ENCODE assay signal across 8 mouse cellular contexts in genomic region chr11:4266271-4267201, GRCm38 (mm10). TPM values are rescaled to one million over a fixed set of nuclear protein-coding genes. Genes with fewer than 3 reads are reported as not detected.
DNase-seq lines count a peak whose midpoint lies in the region; ATAC-seq and TF ChIP-seq lines count a peak whose summit lies in the region.

No protein-coding gene starts in this region.

- no peaks in the 10 kb centered on the region for H3K36me3 ChIP-seq in forebrain, embryonic 13.5 days (ENCODE audit: poor library complexity, severe bottlenecking)
- H3K36me3 ChIP-seq in liver, embryonic 16.5 days (ENCODE audit: control insufficient read depth, insufficient read depth), result no peaks in the 10 kb centered on the region
- no peaks in the 10 kb centered on the region for H3K36me3 ChIP-seq in neural tube, embryonic 13.5 days

- H3K4me1 ChIP-seq in cerebellum, adult 2 months (ENCODE audit: control insufficient read depth, insufficient read depth, low read length), result no peaks in the 10 kb centered on the region
- H3K4me1 ChIP-seq in forebrain, embryonic 13.5 days, result peaks cover 20% of the 10 kb centered on the region
- no peaks in the 10 kb centered on the region; the same call in none of the 2 replicates for H3K4me1 ChIP-seq in liver, embryonic 16.5 days (ENCODE audit: control insufficient read depth, low read depth, low read length)
- H3K4me1 ChIP-seq in neural tube, embryonic 13.5 days (replicated peaks), result peaks cover 26% of the 10 kb centered on the region

- WGBS in cerebellum, adult 2 months, result 1% methylated on average over 61 of the region's 61 CpGs
- 1% methylated on average over 36 of the region's 61 CpGs for WGBS in forebrain, embryonic 13.5 days
- WGBS in liver, embryonic 16.5 days (ENCODE audit: insufficient replicate concordance), result under 1% methylated on average over 53 of the region's 61 CpGs
- WGBS in neural tube, embryonic 13.5 days, result 1% methylated on average over 61 of the region's 61 CpGs

- no peak for ATAC-seq in cerebellum, adult (ENCODE audit: insufficient number of reproducible peaks, low FRiP score, low TSS enrichment)
- peak; percentile 58 for ATAC-seq in forebrain, embryonic 13.5 days
- peak; percentile 69 for ATAC-seq in liver, embryonic 16.5 days (ENCODE audit: low read depth)
- no peak for ATAC-seq in neural tube, embryonic 13.5 days (ENCODE audit: low read depth)

- H3K27ac ChIP-seq in cerebellum, adult 2 months (ENCODE audit: insufficient read depth, low read length), result no peak overlapping the region
- no peak overlapping the region for H3K27ac ChIP-seq in forebrain, embryonic 13.5 days
- H3K27ac ChIP-seq in liver, embryonic 16.5 days (ENCODE audit: low read length), result no peak overlapping the region
- no peak overlapping the region for H3K27ac ChIP-seq in neural tube, embryonic 13.5 days (replicated peaks)

- DNase-seq in cerebellum, adult 2 months, result peak; percentile 45 to 48
- peak; percentile 78 for DNase-seq in Muller cell, postnatal 12 days (ENCODE audit: inconsistent ontology term)
- peak; percentile 71 for DNase-seq in induced T-regulatory cell, adult 2 months (ENCODE audit: low read depth)
- DNase-seq in layer of hippocampus, postnatal 25 days (ENCODE audit: extremely low spot score in 1 of 2, low spot score in 1 of 2), result no peak

- no peak for TF ChIP-seq CTCF in cerebellum, adult 2 months (IDR thresholded peaks at IDR 0.05; ENCODE audit: borderline replicate concordance, insufficient read depth, low read depth, low read length)

- peak overlapping the region; percentile 59 for H3K9ac ChIP-seq in forebrain, embryonic 13.5 days
- peak overlapping the region; percentile 7; the same call in 1 of the 2 replicates for H3K9ac ChIP-seq in liver, embryonic 16.5 days (ENCODE audit: low read depth, low read length)
- peak overlapping the region; percentile 65 for H3K9ac ChIP-seq in neural tube, embryonic 13.5 days

- no peaks in the 10 kb centered on the region; the same call in 1 of the 2 replicates for H3K27me3 ChIP-seq in cerebellum, adult 2 months (ENCODE audit: control insufficient read depth, insufficient read depth, low read length)
- peaks cover 66% of the 10 kb centered on the region for H3K27me3 ChIP-seq in forebrain, embryonic 13.5 days
- H3K27me3 ChIP-seq in liver, embryonic 16.5 days (ENCODE audit: control insufficient read depth, insufficient read depth, low read depth, low read length), result peaks cover 54% of the 10 kb centered on the region
- peaks cover 75% of the 10 kb centered on the region for H3K27me3 ChIP-seq in neural tube, embryonic 13.5 days

- H3K9me3 ChIP-seq in forebrain, embryonic 13.5 days (replicated peaks), result no peaks in the 10 kb centered on the region
- no peaks in the 10 kb centered on the region for H3K9me3 ChIP-seq in liver, embryonic 16.5 days (replicated peaks; ENCODE audit: control insufficient read depth, low read length)
- H3K9me3 ChIP-seq in neural tube, embryonic 13.5 days, result no peaks in the 10 kb centered on the region

- peak overlapping the region; percentile 76 for H3K4me2 ChIP-seq in forebrain, embryonic 13.5 days
- H3K4me2 ChIP-seq in liver, embryonic 16.5 days (ENCODE audit: low read depth, low read length), result peak overlapping the region; percentile 65
- H3K4me2 ChIP-seq in neural tube, embryonic 13.5 days, result peak overlapping the region; percentile 88

- no peak for TF ChIP-seq POLR2A in cerebellum, adult 2 months (IDR thresholded peaks at IDR 0.05; ENCODE audit: borderline replicate concordance, insufficient read depth, low read length)

- peak overlapping the region; percentile 52 for H3K4me3 ChIP-seq in cerebellum, adult 2 months (replicated peaks; ENCODE audit: insufficient read depth, low read depth, low read length)
- peak overlapping the region; percentile 48 for H3K4me3 ChIP-seq in forebrain, embryonic 13.5 days
- peak overlapping the region; percentile 59 for H3K4me3 ChIP-seq in liver, embryonic 16.5 days (ENCODE audit: low read depth, low read length)
- peak overlapping the region; percentile 49 for H3K4me3 ChIP-seq in neural tube, embryonic 13.5 days

RNA-seq across cellular contexts. Expression of gene Lif, which starts 9.2 kb away (rescaled TPM):
- polyA plus RNA-seq in cerebellum, adult 2 months (2012; rRNA removed), result 0.15 and 0.41 TPM in 2 replicates
- polyA plus RNA-seq in forebrain, embryonic 13.5 days (2015; fragmentation: Nextera tagmentation; extraction: Ambion mirVana), result 0.04 TPM in 1 of 2 replicates, not detected in the other
- 0.02 TPM in 1 of 2 replicates, not detected in the other for polyA plus RNA-seq in liver, embryonic 16.5 days (2015; fragmentation: Nextera tagmentation; extraction: Ambion mirVana)
- not detected in 2 replicates for polyA plus RNA-seq in neural tube, embryonic 13.5 days (2015; fragmentation: Nextera tagmentation; extraction: Ambion mirVana)
- total RNA-seq in layer of hippocampus, postnatal 25 days (2021), result 1 to 10 TPM; 1.3 to 2.1 TPM

RNA-seq across cellular contexts. Expression of gene Osm, which starts 30.3 kb away (rescaled TPM):
- 0.03 TPM in 1 of 2 replicates, not detected in the other for polyA plus RNA-seq in cerebellum, adult 2 months (2012; rRNA removed)
- polyA plus RNA-seq in forebrain, embryonic 13.5 days (2015; fragmentation: Nextera tagmentation; extraction: Ambion mirVana), result not detected in 2 replicates
- polyA plus RNA-seq in liver, embryonic 16.5 days (2015; fragmentation: Nextera tagmentation; extraction: Ambion mirVana), result 0.40 and 0.53 TPM in 2 replicates
- polyA plus RNA-seq in neural tube, embryonic 13.5 days (2015; fragmentation: Nextera tagmentation; extraction: Ambion mirVana), result not detected in 2 replicates
- under 1 TPM in 1 of 2 experiments, not detected in 1; 0.12 TPM for total RNA-seq in layer of hippocampus, postnatal 25 days (2021)

RNA-seq across cellular contexts. Expression of gene Castor1, which starts 48.5 kb away (rescaled TPM):
- 5.1 and 5.6 TPM in 2 replicates for polyA plus RNA-seq in cerebellum, adult 2 months (2012; rRNA removed)
- 0.85 and 1.4 TPM in 2 replicates for polyA plus RNA-seq in forebrain, embryonic 13.5 days (2015; fragmentation: Nextera tagmentation; extraction: Ambion mirVana)
- polyA plus RNA-seq in liver, embryonic 16.5 days (2015; fragmentation: Nextera tagmentation; extraction: Ambion mirVana), result 1.2 and 1.7 TPM in 2 replicates
- 3.5 and 4.1 TPM in 2 replicates for polyA plus RNA-seq in neural tube, embryonic 13.5 days (2015; fragmentation: Nextera tagmentation; extraction: Ambion mirVana)
- total RNA-seq in layer of hippocampus, postnatal 25 days (2021), result 1 to 10 TPM; 6.0 to 6.1 TPM

Comparison
In these comparisons a context has a peak if more than half of its experiments do, and no peak if none do; other contexts are left out.
1. DNase-seq: peak in cerebellum, adult 2 months (2 of 2), Muller cell, postnatal 12 days (single experiment) and induced T-regulatory cell, adult 2 months (single experiment); none in layer of hippocampus, postnatal 25 days (0 of 2).
2. ATAC-seq: peak in forebrain, embryonic 13.5 days (single experiment) and liver, embryonic 16.5 days (single experiment); none in cerebellum, adult (single experiment) and neural tube, embryonic 13.5 days (single experiment).
3. H3K9ac ChIP-seq: peak in every context shown above with its lines; median percentile 65 in neural tube, embryonic 13.5 days; 59 in forebrain, embryonic 13.5 days; 7 in liver, embryonic 16.5 days.
4. Peak in every context shown above with its lines, with median percentiles within 50 percentile points of each other: H3K4me3 ChIP-seq and H3K4me2 ChIP-seq.